Mouse (Mus musculus) intestine, embryonic 15.5 days (tissue): ENCODE measurements around the gene Top2a. TPM values are rescaled to one million over a fixed set of nuclear protein-coding genes. Genes with fewer than 3 reads are reported as not detected.

Experiments used
- ATAC-seq: fragments of 200-750 bp; cut with Nextera tagmentation; 2 replicates; pipeline ENCODE4 v1.8.0; 2017; ENCODE audit warnings: moderate TSS enrichment, moderate library complexity
- H3K27ac ChIP-seq: fragments of 300-500 bp; sonication (generic); 2 replicates; pipeline ENCODE4 v1.5.1; 2015; ENCODE audit warnings: mild to moderate bottlenecking, inconsistent platforms
- H3K27me3 ChIP-seq: fragments of 300-500 bp; sonication (generic); replicated peaks from 2 replicates; pipeline ENCODE4 v1.6.1; 2015; ENCODE audit warnings: inconsistent platforms
- H3K36me3 ChIP-seq: fragments of 300-500 bp; sonication (generic); 2 replicates; pipeline ENCODE4 v1.6.1; 2015; ENCODE audit warnings: inconsistent platforms
- H3K4me1 ChIP-seq: fragments of 300-500 bp; sonication (generic); replicated peaks from 2 replicates; pipeline ENCODE4 v1.6.1; 2015; ENCODE audit warnings: inconsistent platforms
- H3K4me2 ChIP-seq: fragments of 300-500 bp; sonication (generic); replicated peaks from 2 replicates; pipeline ENCODE4 v1.6.1; 2015; ENCODE audit warnings: mild to moderate bottlenecking, inconsistent platforms
- H3K4me3 ChIP-seq: fragments of 300-500 bp; sonication (generic); replicated peaks from 2 replicates; pipeline ENCODE4 v1.5.1; 2015; ENCODE audit warnings: inconsistent platforms
- H3K9ac ChIP-seq: fragments of 300-500 bp; sonication (generic); 2 replicates; pipeline ENCODE4 v1.6.1; 2015; ENCODE audit warnings: inconsistent platforms
- H3K9me3 ChIP-seq: fragments of 300-500 bp; sonication (generic); 2 replicates; pipeline ENCODE4 v1.6.1; 2016; ENCODE audit warnings: inconsistent platforms
- WGBS: fragments of 180-500 bp; shearing (Covaris S2); methylation state at CpG from one replicate; pipeline ENCODE4 v1.1.7; 2015; 5-methylcytosine and 5-hydroxymethylcytosine counted together
- polyA plus RNA-seq: library from polyadenylated mRNA; unstranded; fragments of >200 nt; fragmentation: Nextera tagmentation; extraction: Ambion mirVana; gene quantifications from 2 replicates; pipeline ENCODE4 v1.2.1, GENCODE M21; 2015

The Top2a gene
- polyA plus RNA-seq, 1 experiment from 2014 or later, result 194 TPM

- Histone ChIP-seq H3K4me3 (peak overlapping the region; percentile 78), H3K27me3 (no peaks in the 10 kb centered on the region), H3K27ac (peak overlapping the region; percentile 97), H3K9me3 (no peaks in the 10 kb centered on the region), H3K4me2 (peak overlapping the region; percentile 98), H3K9ac (peak overlapping the region; percentile 26; the same call in 1 of the 2 replicates), H3K4me1 (peaks cover 90% of the 10 kb centered on the region), H3K36me3 (peaks cover 9% of the 10 kb centered on the region; the same call in 1 of the 2 replicates)
- ATAC-seq, result no peak
- WGBS, result 18% methylated on average over 11 of the region's 11 CpGs
Observed at GRCm38 (mm10) chr11:98965416-98966077, 58.4 kb downstream of the Top2a start.

DNA sequence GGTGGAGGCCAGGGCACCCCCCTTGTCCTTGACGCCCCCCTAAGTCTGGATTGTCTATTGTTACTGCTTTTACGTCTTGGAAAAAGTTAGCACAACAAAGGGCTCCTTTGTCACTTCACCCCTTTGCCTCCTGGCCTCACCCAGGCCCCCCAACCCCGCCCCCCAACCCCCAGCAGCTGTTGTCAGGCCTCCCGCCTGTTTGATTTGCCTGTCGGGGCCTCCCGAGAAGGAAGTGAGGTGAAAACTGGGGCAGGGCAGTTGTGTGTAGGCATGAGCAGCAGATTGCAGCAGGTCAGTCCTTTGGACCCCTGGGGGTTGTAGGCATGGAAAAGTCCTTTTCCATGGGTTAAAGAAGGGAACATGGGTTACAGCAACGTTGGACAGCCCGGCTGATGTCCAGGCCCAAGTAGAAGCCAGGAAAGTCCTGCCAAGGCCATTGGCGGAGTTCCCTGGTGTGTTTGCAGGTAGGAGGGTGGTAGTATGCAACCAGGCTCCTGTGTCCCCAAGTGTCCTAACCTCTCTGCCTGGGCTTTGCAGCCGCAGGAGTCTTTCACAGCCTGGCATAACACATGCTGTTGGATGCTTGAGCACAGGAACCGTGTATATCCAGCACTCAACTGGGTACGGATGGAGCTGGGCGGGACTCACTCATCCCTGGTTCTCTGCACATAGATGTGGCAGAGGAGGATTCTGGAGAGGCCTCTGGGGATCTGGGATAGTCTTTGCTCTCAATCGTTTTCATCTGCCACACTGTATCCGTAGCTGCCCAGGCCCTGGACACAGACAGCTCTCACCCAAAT is 59.2 kb downstream of the Top2a start:
- peaks cover 9% of the 10 kb centered on the region; the same call in 1 of the 2 replicates for H3K36me3 ChIP-seq
- no peaks in the 10 kb centered on the region for H3K27me3 ChIP-seq
- peak overlapping the region; percentile 98 for H3K4me2 ChIP-seq
- peak overlapping the region; percentile 33 for H3K9ac ChIP-seq
- 0 out of 2 replicates have a peak, but pooled peaks have one; percentile 5 for ATAC-seq
- peak overlapping the region; percentile 78 for H3K4me3 ChIP-seq
- 23% methylated on average over 15 of the region's 15 CpGs for WGBS
- H3K27ac ChIP-seq, result peak overlapping the region; percentile 97
- H3K4me1 ChIP-seq, result peaks cover 84% of the 10 kb centered on the region
- no peaks in the 10 kb centered on the region for H3K9me3 ChIP-seq

DNA sequence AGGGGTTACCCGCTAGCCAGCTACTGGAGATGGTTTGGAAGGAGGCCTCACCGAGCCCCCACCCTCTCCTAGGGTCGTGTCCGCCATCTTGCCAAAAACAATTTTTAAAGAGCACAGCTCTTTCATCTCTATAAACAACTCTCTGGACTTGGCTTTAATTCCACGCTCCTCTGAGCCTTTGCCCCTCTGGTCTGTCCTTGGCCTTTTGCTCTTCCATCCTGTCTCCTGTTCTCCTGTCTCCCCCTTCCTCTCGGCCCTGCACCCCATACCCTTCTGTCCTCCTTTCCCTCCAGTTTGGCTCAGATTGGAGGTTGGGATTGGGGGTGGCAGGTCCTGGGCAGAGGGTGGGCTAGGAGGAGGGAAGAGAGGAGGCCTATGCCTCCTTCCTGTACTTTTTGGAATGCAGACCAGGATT is 59.8 kb downstream of the Top2a start:
- Histone ChIP-seq H3K4me2 (peak overlapping the region; percentile 98), H3K27me3 (no peaks in the 10 kb centered on the region), H3K9ac (peak overlapping the region; percentile 33), H3K4me3 (peak overlapping the region; percentile 78), H3K36me3 (peaks cover 9% of the 10 kb centered on the region; the same call in 1 of the 2 replicates), H3K4me1 (peaks cover 79% of the 10 kb centered on the region), H3K27ac (peak overlapping the region; percentile 97), H3K9me3 (no peaks in the 10 kb centered on the region)
- no peak for ATAC-seq
- WGBS, result 6% methylated on average over 6 of the region's 6 CpGs

DNA sequence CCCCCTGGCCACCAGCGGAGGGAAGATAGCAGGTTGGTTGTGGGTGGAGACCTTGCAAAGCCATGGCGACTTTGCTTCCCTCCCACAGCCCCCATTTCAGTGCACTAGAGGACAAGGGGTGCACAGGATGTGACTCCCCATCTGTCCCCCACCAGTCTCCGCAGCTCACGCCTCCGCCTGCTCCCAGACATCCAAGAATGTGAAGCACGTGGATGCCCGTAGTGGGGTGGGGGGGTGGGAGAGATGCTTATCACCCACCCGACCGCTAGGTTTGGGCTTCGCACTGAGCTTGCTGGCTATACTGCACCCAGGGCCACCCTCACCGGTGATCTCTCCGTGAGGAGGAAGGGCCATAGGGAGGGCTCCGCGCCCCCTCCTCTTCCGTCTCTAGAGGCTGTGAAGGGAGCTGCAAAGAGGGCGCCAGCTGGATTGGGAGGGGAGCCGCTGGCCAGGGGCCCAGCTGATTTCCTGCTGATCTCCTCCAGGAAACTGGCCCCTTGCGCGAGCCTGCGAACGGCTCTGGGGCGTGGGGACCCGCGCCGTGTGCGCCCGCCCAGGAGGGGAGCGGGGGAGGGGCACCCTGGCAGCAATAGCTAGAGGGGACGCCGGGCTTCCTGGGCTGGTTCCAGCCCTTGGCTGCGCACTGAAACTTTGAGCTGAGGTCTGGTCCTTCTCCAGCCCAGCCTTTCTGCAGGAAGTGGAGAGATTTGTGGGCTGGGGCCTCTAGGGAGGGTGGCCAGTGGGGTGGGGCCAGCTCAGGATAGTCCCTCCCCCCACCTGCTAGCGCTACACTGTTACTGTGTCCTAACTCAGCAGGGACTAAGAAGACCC is 60.6 kb downstream of the Top2a start:
- peak overlapping the region; percentile 97 for H3K27ac ChIP-seq
- peak; percentile 83 for ATAC-seq
- peaks cover 77% of the 10 kb centered on the region for H3K4me1 ChIP-seq
- H3K36me3 ChIP-seq, result peaks cover 9% of the 10 kb centered on the region; the same call in 1 of the 2 replicates
- WGBS, result under 1% methylated on average over 32 of the region's 32 CpGs
- H3K9me3 ChIP-seq, result no peaks in the 10 kb centered on the region
- peak overlapping the region; percentile 98 for H3K4me2 ChIP-seq
- no peaks in the 10 kb centered on the region for H3K27me3 ChIP-seq
- H3K4me3 ChIP-seq, result peak overlapping the region; percentile 78
- H3K9ac ChIP-seq, result peak overlapping the region; percentile 75

DNA sequence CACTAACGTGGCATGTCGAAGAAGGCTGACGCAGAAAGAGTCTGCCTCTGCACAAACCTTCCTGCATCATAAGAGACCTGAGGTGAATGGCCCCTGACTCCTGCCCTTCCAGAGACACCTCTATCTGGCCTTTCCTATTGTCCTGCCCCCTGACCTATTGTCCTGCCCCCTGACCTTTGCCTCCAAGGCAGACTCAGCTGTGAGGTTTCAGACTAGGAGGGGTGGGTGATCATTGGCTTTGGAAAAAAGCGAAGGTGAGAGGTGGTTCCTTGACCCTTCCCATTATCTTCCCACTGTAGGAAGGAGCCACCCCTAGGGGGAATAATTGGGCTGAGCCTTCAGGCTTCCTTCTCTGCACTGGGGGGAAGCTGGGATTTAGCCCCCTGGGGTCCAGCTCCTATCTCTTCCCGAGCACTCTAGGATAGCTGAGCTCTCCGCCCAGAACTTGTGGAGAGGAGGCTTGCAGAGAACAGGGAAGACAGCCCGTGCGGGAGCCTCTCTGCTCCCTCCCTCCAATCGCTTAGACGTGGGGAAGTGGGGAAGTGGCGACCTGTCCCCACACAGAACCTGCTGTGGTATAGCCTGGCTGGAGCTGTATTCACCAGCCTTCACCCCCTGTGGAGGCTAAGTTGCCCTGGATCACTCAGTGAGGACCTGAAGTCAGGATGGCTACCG is 61.4 kb downstream of the Top2a start:
- H3K27me3 ChIP-seq, result no peaks in the 10 kb centered on the region
- peak overlapping the region; percentile 75 for H3K9ac ChIP-seq
- H3K36me3 ChIP-seq, result peaks cover 5% of the 10 kb centered on the region; the same call in 1 of the 2 replicates
- H3K27ac ChIP-seq, result peak overlapping the region; percentile 97
- H3K9me3 ChIP-seq, result no peaks in the 10 kb centered on the region
- peak overlapping the region; percentile 98 for H3K4me2 ChIP-seq
- H3K4me3 ChIP-seq, result peak overlapping the region; percentile 78
- 14% methylated on average over 12 of the region's 12 CpGs for WGBS
- peaks cover 68% of the 10 kb centered on the region for H3K4me1 ChIP-seq
- no peak for ATAC-seq

DNA sequence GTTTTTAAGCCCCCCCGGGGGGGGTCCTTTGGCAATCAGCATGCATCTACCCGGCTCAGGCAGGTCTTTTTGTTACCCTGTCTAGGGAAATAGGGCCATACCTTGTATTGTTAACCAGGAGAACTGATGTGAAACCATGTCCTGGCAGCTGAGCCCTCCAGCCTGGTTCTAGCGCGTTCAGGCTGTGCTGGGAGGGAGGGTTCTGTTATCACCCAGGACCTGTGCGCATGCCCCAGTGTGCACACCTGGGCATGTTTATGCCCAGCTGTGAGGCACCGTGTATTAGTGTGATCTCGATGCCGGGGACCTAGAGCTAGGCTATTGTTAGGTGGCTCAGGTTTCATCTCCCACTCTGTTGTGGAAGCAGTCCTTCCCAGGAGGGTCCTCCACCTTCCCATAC is 62.2 kb downstream of the Top2a start:
- H3K9ac ChIP-seq, result peak overlapping the region; percentile 75
- peak overlapping the region; percentile 94 for H3K27ac ChIP-seq
- WGBS, result 7% methylated on average over 8 of the region's 8 CpGs
- no peak for ATAC-seq
- peaks cover 3% of the 10 kb centered on the region; the same call in 1 of the 2 replicates for H3K36me3 ChIP-seq
- H3K4me2 ChIP-seq, result peak overlapping the region; percentile 98
- peak overlapping the region; percentile 78 for H3K4me3 ChIP-seq
- no peaks in the 10 kb centered on the region for H3K27me3 ChIP-seq
- no peaks in the 10 kb centered on the region for H3K9me3 ChIP-seq
- H3K4me1 ChIP-seq, result peaks cover 60% of the 10 kb centered on the region

DNA sequence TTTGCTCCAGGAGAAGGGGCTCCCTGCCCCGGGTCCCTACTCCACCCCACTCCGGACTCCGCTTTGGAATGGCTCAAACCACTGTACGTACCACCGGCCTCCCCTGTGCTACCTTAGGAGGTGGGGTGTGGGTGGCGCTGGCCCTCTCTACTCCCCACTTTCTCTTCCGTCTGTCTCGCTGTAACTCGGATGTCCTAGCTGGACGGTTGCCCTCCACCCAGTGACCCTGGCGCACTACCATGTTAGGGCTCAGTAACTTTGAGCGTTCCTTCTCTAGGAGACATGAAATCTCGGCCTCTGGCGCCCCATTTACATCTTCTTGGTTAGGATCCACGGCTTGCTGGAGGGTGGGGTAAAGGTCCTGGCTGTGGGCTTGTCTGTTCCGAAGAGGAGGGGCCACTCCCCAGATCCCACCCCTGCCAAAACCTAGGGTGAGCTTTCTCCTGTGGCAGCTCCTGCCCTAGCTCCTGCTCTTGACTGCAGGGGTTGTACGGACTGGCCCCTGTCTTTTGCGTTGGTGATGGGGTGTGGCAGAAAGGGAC is 62.9 kb downstream of the Top2a start:
- WGBS, result 4% methylated on average over 18 of the region's 18 CpGs

GRCm38 (mm10) chr11:98960313-98960906 is 63.6 kb downstream of the Top2a start:
- under 1% methylated on average over 53 of the region's 53 CpGs for WGBS
- no peaks in the 10 kb centered on the region for H3K9me3 ChIP-seq
- peak overlapping the region; percentile 78 for H3K4me3 ChIP-seq
- H3K27me3 ChIP-seq, result no peaks in the 10 kb centered on the region
- peak overlapping the region; percentile 75 for H3K9ac ChIP-seq
- no peaks in the 10 kb centered on the region for H3K36me3 ChIP-seq
- H3K4me2 ChIP-seq, result peak overlapping the region; percentile 98
- H3K27ac ChIP-seq, result peak overlapping the region; percentile 94
- peaks cover 54% of the 10 kb centered on the region for H3K4me1 ChIP-seq
- ATAC-seq, result peak; percentile 53

More for the DNA sequence above, 62.9 kb downstream of the Top2a start:
- peak overlapping the region; percentile 98 for H3K4me2 ChIP-seq
- ATAC-seq, result no peak
- peak overlapping the region; percentile 78 for H3K4me3 ChIP-seq
- H3K9me3 ChIP-seq, result no peaks in the 10 kb centered on the region
- no peaks in the 10 kb centered on the region for H3K36me3 ChIP-seq
- H3K4me1 ChIP-seq, result peaks cover 57% of the 10 kb centered on the region
- peak overlapping the region; percentile 94 for H3K27ac ChIP-seq
- H3K27me3 ChIP-seq, result no peaks in the 10 kb centered on the region
- H3K9ac ChIP-seq, result peak overlapping the region; percentile 75

- H3K27ac ChIP-seq, result peak overlapping the region; percentile 94
- no peaks in the 10 kb centered on the region for H3K9me3 ChIP-seq
- under 1% methylated on average over 43 of the region's 43 CpGs for WGBS
Observed at GRCm38 (mm10) chr11:98959437-98960312, 64.3 kb downstream of the Top2a start.

GRCm38 (mm10) chr11:98956340-98956739 is 67.6 kb downstream of the Top2a start:
- Histone ChIP-seq H3K4me2 (no peak overlapping the region), H3K27me3 (no peaks in the 10 kb centered on the region), H3K27ac (no peak overlapping the region), H3K9ac (no peak overlapping the region), H3K4me3 (no peak overlapping the region), H3K36me3 (no peaks in the 10 kb centered on the region), H3K4me1 (peaks cover 50% of the 10 kb centered on the region), H3K9me3 (no peaks in the 10 kb centered on the region)
- 64% methylated on average over 10 of the region's 10 CpGs for WGBS
- ATAC-seq, result no peak

More at GRCm38 (mm10) chr11:98959437-98960312, 64.3 kb downstream of the Top2a start:
- Histone ChIP-seq H3K4me2 (peak overlapping the region; percentile 98), H3K9ac (peak overlapping the region; percentile 75), H3K36me3 (no peaks in the 10 kb centered on the region), H3K4me1 (peaks cover 54% of the 10 kb centered on the region), H3K4me3 (peak overlapping the region; percentile 78), H3K27me3 (no peaks in the 10 kb centered on the region)
- peak; percentile 39 for ATAC-seq
